Comparison of ENCODE assay signal across 8 mouse cellular contexts in genomic region chr9:85749142-85749921, GRCm38 (mm10). TPM values are rescaled to one million over a fixed set of nuclear protein-coding genes. Genes with fewer than 3 reads are reported as not detected.
DNase-seq lines count a peak whose midpoint lies in the region; ATAC-seq and TF ChIP-seq lines count a peak whose summit lies in the region.

Ibtk (minus strand) TSS chr9:85749334.

- peak within 1 kb of the TSS; percentile 59 for H3K4me3 ChIP-seq in C2C12 (ENCODE audit: insufficient read depth, poor library complexity, severe bottlenecking)
- H3K4me3 ChIP-seq in erythroblast, embryonic 14.5 days (replicated peaks), result peak within 1 kb of the TSS; percentile 97
- H3K4me3 ChIP-seq in heart, embryonic 12.5 days, result peak within 1 kb of the TSS; percentile 94
- H3K4me3 ChIP-seq in kidney, postnatal 0 days (replicated peaks; ENCODE audit: low read depth, low read length), result peak within 1 kb of the TSS; percentile 91
- H3K4me3 ChIP-seq in liver, embryonic 11.5 days (ENCODE audit: low read depth, low read length), result peak within 1 kb of the TSS; percentile 86
- H3K4me3 ChIP-seq in stomach, embryonic 14.5 days (ENCODE audit: low read depth, low read length), result peak within 1 kb of the TSS; percentile 93

- peak; percentile 99 for ATAC-seq in heart, embryonic 12.5 days (ENCODE audit: insufficient number of reproducible peaks, low FRiP score)
- peak; percentile 99 for ATAC-seq in kidney, postnatal 0 days (replicated peaks; ENCODE audit: low FRiP score, low read depth)
- ATAC-seq in liver, embryonic 11.5 days (replicated peaks; ENCODE audit: low FRiP score), result peak; percentile 98
- peak; percentile 99 for ATAC-seq in stomach, embryonic 14.5 days (ENCODE audit: insufficient number of reproducible peaks, insufficient read depth, low FRiP score, low read depth)

- peaks cover 50% of the 10 kb centered on the region for H3K4me1 ChIP-seq in erythroblast, embryonic 14.5 days (ENCODE audit: control insufficient read depth)
- peaks cover 25% of the 10 kb centered on the region for H3K4me1 ChIP-seq in heart, embryonic 12.5 days (replicated peaks)
- H3K4me1 ChIP-seq in kidney, postnatal 0 days (replicated peaks; ENCODE audit: insufficient read depth, low read length), result no peaks in the 10 kb centered on the region
- peaks cover 5% of the 10 kb centered on the region for H3K4me1 ChIP-seq in liver, embryonic 11.5 days (replicated peaks; ENCODE audit: control insufficient read depth, insufficient read depth, low read length)
- peaks cover 9% of the 10 kb centered on the region; the same call in 1 of the 2 replicates for H3K4me1 ChIP-seq in stomach, embryonic 14.5 days (ENCODE audit: control insufficient read depth, insufficient read depth, low read length)

- no peaks in the 10 kb centered on the region for H3K9me3 ChIP-seq in erythroblast, embryonic 14.5 days (ENCODE audit: control insufficient read depth, low read length)
- no peaks in the 10 kb centered on the region for H3K9me3 ChIP-seq in heart, embryonic 12.5 days (replicated peaks)
- no peaks in the 10 kb centered on the region for H3K9me3 ChIP-seq in kidney, postnatal 0 days (replicated peaks; ENCODE audit: low read length)
- no peaks in the 10 kb centered on the region for H3K9me3 ChIP-seq in liver, embryonic 11.5 days (ENCODE audit: control insufficient read depth, low read length)
- H3K9me3 ChIP-seq in stomach, embryonic 14.5 days (ENCODE audit: control insufficient read depth, low read depth, low read length), result no peaks in the 10 kb centered on the region

- H3K36me3 ChIP-seq in C2C12 (ENCODE audit: control insufficient read depth, insufficient read depth), result no peaks in the 10 kb centered on the region
- H3K36me3 ChIP-seq in erythroblast, embryonic 14.5 days (ENCODE audit: control insufficient read depth), result peaks cover 21% of the 10 kb centered on the region
- H3K36me3 ChIP-seq in heart, embryonic 12.5 days, result no peaks in the 10 kb centered on the region
- no peaks in the 10 kb centered on the region for H3K36me3 ChIP-seq in kidney, postnatal 0 days (ENCODE audit: insufficient read depth, low read length)
- H3K36me3 ChIP-seq in liver, embryonic 11.5 days (ENCODE audit: control insufficient read depth, insufficient read depth, low read length), result no peaks in the 10 kb centered on the region
- no peaks in the 10 kb centered on the region for H3K36me3 ChIP-seq in stomach, embryonic 14.5 days (ENCODE audit: control insufficient read depth, insufficient read depth, low read length)

- H3K27ac ChIP-seq in heart, embryonic 12.5 days (ENCODE audit: poor library complexity, severe bottlenecking), result peak within 1 kb of the TSS; percentile 99
- peak within 1 kb of the TSS; percentile 99 for H3K27ac ChIP-seq in kidney, postnatal 0 days
- peak within 1 kb of the TSS; percentile 93 for H3K27ac ChIP-seq in liver, embryonic 11.5 days (ENCODE audit: low read depth, low read length)
- H3K27ac ChIP-seq in stomach, embryonic 14.5 days (ENCODE audit: low read length), result peak within 1 kb of the TSS; percentile 99

- peak within 1 kb of the TSS; percentile 63 for H3ac ChIP-seq in C2C12 (ENCODE audit: control insufficient read depth, insufficient read length, low read depth)

- DNase-seq in brain, embryonic 14.5 days (ENCODE audit: low read depth), result peak; percentile 99
- peak; percentile 97 for DNase-seq in kidney, postnatal 0 days (ENCODE audit: low spot score)
- peak; percentile 96 for DNase-seq in liver, embryonic 11.5 days (ENCODE audit: low spot score)
- DNase-seq in naive thymus-derived CD4-positive, alpha-beta T cell, adult 2 months (ENCODE audit: low read depth), result peak; percentile 96

- peaks cover 37% of the 10 kb centered on the region for H3K79me3 ChIP-seq in C2C12 (ENCODE audit: low read depth)

- peak within 1 kb of the TSS; percentile 98 for H3K9ac ChIP-seq in heart, embryonic 12.5 days
- peak within 1 kb of the TSS; percentile 96 for H3K9ac ChIP-seq in kidney, postnatal 0 days (ENCODE audit: low read depth, low read length)
- peak within 1 kb of the TSS; percentile 95 for H3K9ac ChIP-seq in liver, embryonic 11.5 days (ENCODE audit: low read depth, low read length)
- peak within 1 kb of the TSS; percentile 98 for H3K9ac ChIP-seq in stomach, embryonic 14.5 days (replicated peaks; ENCODE audit: low read depth, low read length)

- peaks cover 47% of the 10 kb centered on the region for H3K79me2 ChIP-seq in C2C12 (ENCODE audit: control insufficient read depth, insufficient read depth)

- peak; percentile 36; the same call in 1 of the 2 replicates for TF ChIP-seq POLR2A in brain, embryonic 14.5 days (IDR thresholded peaks at IDR 0.05; ENCODE audit: borderline replicate concordance, extremely low read depth, insufficient read depth, insufficient read length, poor library complexity, severe bottlenecking)

- TF ChIP-seq CTCF in C2C12 (IDR thresholded peaks at IDR 0.05; ENCODE audit: control insufficient read depth, insufficient read depth, insufficient read length), result peak; percentile 8
- no peak for TF ChIP-seq CTCF in brain, embryonic 14.5 days (IDR thresholded peaks at IDR 0.05; ENCODE audit: borderline replicate concordance, extremely low read depth, insufficient read depth, insufficient read length)
- peak; percentile 36 for TF ChIP-seq CTCF in kidney, postnatal 0 days (IDR thresholded peaks at IDR 0.05; ENCODE audit: low read depth)

- WGBS in heart, embryonic 12.5 days, result under 1% methylated on average over 52 of the region's 52 CpGs
- under 1% methylated on average over 52 of the region's 52 CpGs for WGBS in kidney, postnatal 0 days
- under 1% methylated on average over 52 of the region's 52 CpGs for WGBS in liver, embryonic 11.5 days
- under 1% methylated on average over 52 of the region's 52 CpGs for WGBS in stomach, embryonic 14.5 days

- H3K4me2 ChIP-seq in heart, embryonic 12.5 days, result peak within 1 kb of the TSS; percentile 77
- H3K4me2 ChIP-seq in kidney, postnatal 0 days (ENCODE audit: low read length), result peak within 1 kb of the TSS; percentile 69
- peak within 1 kb of the TSS; percentile 69 for H3K4me2 ChIP-seq in liver, embryonic 11.5 days
- peak within 1 kb of the TSS; percentile 78 for H3K4me2 ChIP-seq in stomach, embryonic 14.5 days (replicated peaks; ENCODE audit: low read depth, low read length)

- H3K27me3 ChIP-seq in C2C12 (ENCODE audit: control insufficient read depth, insufficient read depth, insufficient read length), result no peaks in the 10 kb centered on the region
- H3K27me3 ChIP-seq in erythroblast, embryonic 14.5 days (ENCODE audit: control insufficient read depth), result no peaks in the 10 kb centered on the region
- no peaks in the 10 kb centered on the region for H3K27me3 ChIP-seq in heart, embryonic 12.5 days (replicated peaks)
- H3K27me3 ChIP-seq in kidney, postnatal 0 days (ENCODE audit: insufficient read depth, low read length), result no peaks in the 10 kb centered on the region
- H3K27me3 ChIP-seq in liver, embryonic 11.5 days (replicated peaks; ENCODE audit: control insufficient read depth, insufficient read depth, low read length), result no peaks in the 10 kb centered on the region
- no peaks in the 10 kb centered on the region for H3K27me3 ChIP-seq in stomach, embryonic 14.5 days (ENCODE audit: control insufficient read depth, insufficient read depth, low read length)

TF ChIP-seq in C2C12, 6 proteins besides CTCF, POLR2A, EP300 and RAD21:
- TF ChIP-seq MAX (IDR thresholded peaks at IDR 0.05) (peak; percentile 36), CEBPB (IDR thresholded peaks at IDR 0.05; ENCODE audit: low read depth) (no peak)
TF ChIP-seq in C2C12: peak in this region for 1.

RNA-seq across cellular contexts. Expression of gene Ibtk, which starts in this region (rescaled TPM):
- polyA plus RNA-seq in C2C12 (2012; fragmentation: generic; extraction: Trizol), result 8.3 TPM
- polyA plus RNA-seq in brain, embryonic 14.5 days (2012; rRNA removed), result 17.5 and 22.5 TPM in 2 replicates
- 0.85 and 0.94 TPM in 2 replicates for polyA plus RNA-seq in erythroblast, embryonic 14.5 days (2012)
- 34.3 and 36.5 TPM in 2 replicates for polyA plus RNA-seq in heart, embryonic 12.5 days (2016; fragmentation: Nextera tagmentation; extraction: Ambion mirVana)
- polyA plus RNA-seq in kidney, postnatal 0 days (2015; fragmentation: Nextera tagmentation; extraction: Ambion mirVana), result 20.0 and 21.4 TPM in 2 replicates
- polyA plus RNA-seq in liver, embryonic 11.5 days (2014; fragmentation: Nextera tagmentation; extraction: Ambion mirVana), result 33.2 and 36.6 TPM in 2 replicates
- 46.1 and 48.6 TPM in 2 replicates for polyA plus RNA-seq in stomach, embryonic 14.5 days (2014; fragmentation: Nextera tagmentation; extraction: Ambion mirVana)

Comparison
In these comparisons a context has a peak if more than half of its experiments do, and no peak if none do; other contexts are left out.
1. Peak in every context shown above with its lines: DNase-seq, ATAC-seq, H3K4me3 ChIP-seq and H3K27ac ChIP-seq.